Mouse (Mus musculus) forebrain, embryonic 10.5 days (tissue): ENCODE measurements at regions not wholly inside any gene's neighbourhood (a gene's known extent, or its start where the extent isn't known, plus 50 kb on each side); places are given as distances from the start of the nearest gene placed in this dataset.
A peak's percentile ranks its signal among the peaks of the same experiment; 100 is the strongest.

Source experiments
- DNase-seq: peaks from one replicate; pipeline ENCODE4 v3.0.0-alpha.2; 2017; ENCODE audit warnings: low spot score; ENCODE audit errors: extremely low spot score
- H3K27ac ChIP-seq: fragments of 300-500 bp; sonication (generic); 2 replicates; pipeline ENCODE4 v1.5.1; 2016; ENCODE audit warnings: mild to moderate bottlenecking
- H3K27me3 ChIP-seq: fragments of 300-500 bp; sonication (generic); 2 replicates; pipeline ENCODE4 v1.6.1; 2016; ENCODE audit warnings: mild to moderate bottlenecking; ENCODE audit not compliant: poor library complexity, severe bottlenecking
- H3K36me3 ChIP-seq: fragments of 300-500 bp; sonication (generic); replicated peaks from 2 replicates; pipeline ENCODE4 v1.6.1; 2016; ENCODE audit warnings: mild to moderate bottlenecking, moderate library complexity
- H3K4me1 ChIP-seq: fragments of 300-500 bp; sonication (generic); 2 replicates; pipeline ENCODE4 v1.6.1; 2016
- H3K4me3 ChIP-seq: fragments of 300-500 bp; sonication (generic); 2 replicates; pipeline ENCODE4 v1.5.1; 2016; ENCODE audit warnings: mild to moderate bottlenecking, moderate library complexity
- H3K9me3 ChIP-seq: fragments of 300-500 bp; sonication (generic); 2 replicates; pipeline ENCODE4 v1.6.1; 2016; ENCODE audit warnings: mild to moderate bottlenecking, moderate library complexity
- WGBS: fragments of 180-500 bp; shearing (Covaris S2); methylation state at CpG from one replicate; pipeline ENCODE4 v1.1.7; 2016; 5-methylcytosine and 5-hydroxymethylcytosine counted together

DNA sequence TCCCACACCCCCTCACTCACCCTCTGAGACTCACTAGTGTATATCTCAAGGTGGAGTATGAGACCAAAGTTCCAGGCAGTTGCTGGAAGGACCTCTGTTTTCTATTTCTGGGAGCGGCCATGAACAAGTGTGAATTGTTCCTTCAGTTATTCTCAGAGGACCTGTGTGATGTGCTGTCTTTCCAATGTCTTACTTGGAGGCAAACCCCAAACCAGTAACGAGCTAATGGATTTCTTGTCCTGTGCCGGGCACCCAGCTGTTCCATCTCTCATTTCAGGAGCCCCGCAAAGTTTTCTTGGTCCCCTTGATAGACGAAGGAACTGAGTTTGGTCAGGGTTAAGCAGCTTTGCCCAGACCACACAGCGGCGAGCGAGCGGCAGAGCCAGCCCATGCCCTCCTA lies 155.4 kb downstream of the Tomm20 start:
- Histone ChIP-seq H3K4me3 (no peak overlapping the region), H3K27me3 (no peaks in the 10 kb centered on the region), H3K4me1 (peaks cover 13% of the 10 kb centered on the region), H3K9me3 (peaks cover 6% of the 10 kb centered on the region), H3K36me3 (no peaks in the 10 kb centered on the region), H3K27ac (no peak overlapping the region)
- 88% methylated on average over 9 of the region's 9 CpGs for WGBS
- no peak for DNase-seq

DNA sequence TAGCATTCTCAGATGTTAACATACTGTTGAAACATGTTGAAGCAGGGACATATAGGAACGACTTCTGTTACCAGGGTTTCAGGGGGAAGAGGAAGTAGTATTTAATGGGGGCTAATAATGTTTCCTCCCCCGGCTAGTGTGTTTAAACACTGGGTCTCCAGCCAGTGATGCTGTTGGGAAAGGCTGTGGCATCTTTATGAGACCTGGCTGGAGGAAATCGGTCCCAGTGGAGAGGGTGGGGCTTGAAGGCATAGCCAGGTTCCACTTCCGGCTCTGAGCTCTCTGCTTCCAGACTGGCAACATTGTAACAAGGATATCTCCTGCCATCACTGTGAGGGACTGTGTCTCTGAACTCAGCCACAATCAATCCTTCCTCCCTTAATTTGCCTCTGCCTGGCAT lies 156.6 kb downstream of the Tomm20 start:
- 73% methylated on average over 4 of the region's 4 CpGs for WGBS

DNA sequence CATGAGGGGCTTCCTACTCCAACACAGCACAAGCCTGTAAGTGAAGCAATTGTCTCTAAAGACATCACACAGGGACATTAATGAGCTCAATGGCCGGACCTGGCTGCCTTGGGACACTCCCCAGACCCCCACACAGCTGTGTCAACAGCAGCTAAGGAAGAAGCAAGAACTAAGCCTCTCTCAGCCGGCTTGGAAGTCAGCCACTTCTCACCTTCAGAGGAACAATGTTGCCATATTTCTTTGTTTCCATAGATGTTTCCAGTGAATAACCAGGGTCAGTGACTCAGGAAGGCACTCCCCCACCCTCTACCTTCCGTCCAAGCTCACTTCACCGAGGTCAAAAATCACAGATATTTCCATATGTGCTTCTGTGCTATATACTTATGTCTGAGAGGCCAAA lies 157.0 kb downstream of the Tomm20 start:
- H3K4me3 ChIP-seq: no peak overlapping the region
- H3K27me3 ChIP-seq: no peaks in the 10 kb centered on the region
- H3K36me3 ChIP-seq: no peaks in the 10 kb centered on the region
- H3K9me3 ChIP-seq: peaks cover 6% of the 10 kb centered on the region
- WGBS: 59% methylated on average over 4 of the region's 4 CpGs
- 0 out of 2 replicates have a peak overlapping the region, but pooled peaks have one; percentile 2 for H3K27ac ChIP-seq
- DNase-seq: no peak
- peaks cover 19% of the 10 kb centered on the region for H3K4me1 ChIP-seq

More for the DNA sequence above, 156.6 kb downstream of the Tomm20 start:
- peaks cover 6% of the 10 kb centered on the region for H3K9me3 ChIP-seq
- H3K27me3 ChIP-seq: no peaks in the 10 kb centered on the region
- no peak for DNase-seq
- H3K4me3 ChIP-seq: no peak overlapping the region
- H3K36me3 ChIP-seq: no peaks in the 10 kb centered on the region
- H3K4me1 ChIP-seq: peaks cover 15% of the 10 kb centered on the region
- H3K27ac ChIP-seq: peak overlapping the region; percentile 51; the same call in 1 of the 2 replicates

DNA sequence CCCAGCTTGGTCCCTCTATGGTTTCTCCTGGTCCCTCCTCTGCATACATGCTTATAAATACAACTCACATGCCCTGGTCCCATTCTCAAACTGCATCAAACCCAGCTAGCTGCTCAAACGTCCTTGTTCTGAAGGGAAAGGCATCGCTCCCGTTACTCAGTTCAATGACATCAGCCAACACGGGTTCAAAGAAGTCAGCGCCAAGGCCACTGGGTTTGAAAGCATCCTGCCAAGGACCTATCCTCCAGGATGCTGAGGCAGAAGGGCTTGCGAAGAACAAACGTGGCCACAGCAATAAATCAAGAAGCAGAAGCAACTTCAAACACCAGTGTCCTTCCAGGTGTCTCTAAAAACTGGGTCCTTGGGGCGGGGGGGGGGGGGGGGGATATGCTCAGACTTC lies 158.2 kb downstream of the Tomm20 start:
- H3K9me3 ChIP-seq: peaks cover 6% of the 10 kb centered on the region
- no peaks in the 10 kb centered on the region for H3K27me3 ChIP-seq
- DNase-seq: no peak
- H3K27ac ChIP-seq: no peak overlapping the region
- no peaks in the 10 kb centered on the region for H3K36me3 ChIP-seq
- 86% methylated on average over 8 of the region's 8 CpGs for WGBS
- no peak overlapping the region for H3K4me3 ChIP-seq
- H3K4me1 ChIP-seq: peaks cover 22% of the 10 kb centered on the region

DNA sequence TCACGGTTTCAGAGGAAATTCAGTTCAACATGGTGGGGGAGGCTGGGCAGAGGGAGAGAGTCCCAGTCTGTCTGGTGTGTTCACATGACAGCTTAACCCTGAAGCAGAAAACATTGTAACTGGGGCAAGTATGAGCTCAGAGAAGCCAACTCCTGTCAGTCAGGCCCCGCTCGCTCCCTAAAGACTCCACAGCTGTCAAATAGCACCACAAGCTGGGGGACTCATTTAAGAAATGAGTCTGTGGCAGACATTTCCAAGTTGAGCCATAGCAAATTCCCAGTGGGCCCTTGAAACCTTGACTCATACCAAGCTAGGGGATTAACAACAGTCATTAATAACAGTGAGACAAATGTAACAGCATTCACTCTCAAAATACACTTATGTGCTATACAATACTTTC lies 160.4 kb downstream of the Tomm20 start:
- H3K27ac ChIP-seq: 0 out of 2 replicates have a peak overlapping the region, but pooled peaks have one; percentile 11
- H3K36me3 ChIP-seq: no peaks in the 10 kb centered on the region
- H3K4me1 ChIP-seq: peaks cover 22% of the 10 kb centered on the region
- 93% methylated on average over 3 of the region's 3 CpGs for WGBS
- H3K4me3 ChIP-seq: no peak overlapping the region
- H3K9me3 ChIP-seq: peaks cover 6% of the 10 kb centered on the region
- no peaks in the 10 kb centered on the region for H3K27me3 ChIP-seq
- DNase-seq: no peak

DNA sequence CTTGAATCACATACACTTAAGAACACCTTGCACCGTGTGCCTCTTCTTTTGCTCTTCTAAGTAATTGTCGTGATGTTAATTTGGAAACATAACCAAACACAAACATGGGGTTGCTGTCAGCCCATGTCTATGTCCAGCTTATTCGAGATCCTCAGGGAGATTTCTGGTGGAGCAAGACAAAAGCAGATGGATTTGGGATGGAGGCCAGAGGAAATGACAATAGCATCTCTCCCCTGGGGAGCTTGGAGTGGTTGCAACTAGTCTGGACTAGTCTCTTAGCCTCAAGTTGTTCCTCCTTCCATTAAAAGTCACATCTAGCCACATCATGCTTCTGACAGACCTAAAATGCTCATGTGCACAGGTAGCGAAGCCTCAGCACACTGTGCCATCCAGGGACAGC lies 161.0 kb downstream of the Tomm20 start:
- H3K9me3 ChIP-seq: peaks cover 6% of the 10 kb centered on the region
- WGBS: 89% methylated on average over 4 of the region's 4 CpGs
- H3K27ac ChIP-seq: no peak overlapping the region
- no peak overlapping the region for H3K4me3 ChIP-seq
- no peak for DNase-seq
- peaks cover 22% of the 10 kb centered on the region for H3K4me1 ChIP-seq
- no peaks in the 10 kb centered on the region for H3K27me3 ChIP-seq
- no peaks in the 10 kb centered on the region for H3K36me3 ChIP-seq

DNA sequence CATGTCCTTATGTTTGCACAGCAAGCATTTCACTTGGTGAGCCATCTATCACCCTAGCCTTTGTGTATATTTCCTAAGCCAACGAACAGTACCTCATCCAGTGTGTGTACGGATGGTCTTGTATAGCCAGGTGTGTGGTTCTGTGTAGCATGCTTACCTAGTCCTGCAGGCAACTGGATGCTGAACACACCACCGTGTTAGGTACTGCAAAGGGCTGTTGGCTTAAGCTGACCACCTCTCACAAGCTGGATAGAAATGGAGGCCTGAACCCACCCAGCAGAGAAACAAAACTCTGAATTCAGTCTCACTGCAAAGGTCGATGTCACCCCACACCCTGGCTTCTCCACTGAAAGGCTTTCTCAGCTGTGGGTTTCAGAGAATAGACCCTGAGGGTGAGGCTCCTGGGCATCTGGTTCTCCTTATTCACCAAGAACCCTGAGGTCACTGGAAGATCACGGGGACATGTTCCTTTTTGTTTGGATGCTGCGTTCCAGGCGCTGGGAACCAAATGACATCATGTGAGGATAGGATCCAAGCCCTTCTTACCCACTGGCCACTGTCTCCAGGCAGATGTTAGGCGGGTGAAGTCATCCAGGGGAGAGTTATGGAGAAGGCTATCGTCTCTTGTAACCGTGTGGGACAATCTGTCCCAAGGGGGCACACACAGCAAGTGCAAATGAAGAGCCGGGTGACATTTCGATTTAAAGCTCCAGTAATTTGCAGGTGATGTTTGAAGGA lies 161.8 kb downstream of the Tomm20 start:
- no peak overlapping the region for H3K4me3 ChIP-seq
- no peaks in the 10 kb centered on the region for H3K27me3 ChIP-seq
- peaks cover 18% of the 10 kb centered on the region for H3K4me1 ChIP-seq
- no peak for DNase-seq
- H3K9me3 ChIP-seq: peaks cover 6% of the 10 kb centered on the region
- no peaks in the 10 kb centered on the region for H3K36me3 ChIP-seq
- no peak overlapping the region for H3K27ac ChIP-seq
- 82% methylated on average over 12 of the region's 12 CpGs for WGBS

DNA sequence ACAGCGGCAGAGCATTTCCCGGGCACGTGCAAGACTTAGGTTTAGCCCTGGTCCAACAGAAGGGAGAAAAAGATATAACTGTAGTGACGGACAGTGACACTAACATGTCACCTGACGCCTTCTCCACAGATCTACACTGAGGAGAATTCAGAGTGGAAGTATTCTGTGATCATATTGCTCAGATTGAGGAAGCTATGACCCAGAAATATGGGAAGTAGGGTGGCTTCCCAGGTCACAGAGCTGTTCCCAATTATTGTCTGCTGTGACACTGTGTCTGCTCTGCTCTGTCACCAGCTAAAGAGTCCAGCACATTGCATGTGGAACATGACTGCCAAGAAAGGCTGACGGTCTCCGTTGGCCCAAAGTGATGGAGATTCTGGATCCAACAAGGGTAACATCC lies 167.0 kb downstream of the Tomm20 start:
- Histone ChIP-seq H3K27ac (no peak overlapping the region), H3K4me1 (0 out of 2 replicates have a peak, but pooled peaks cover 3% of the 10 kb centered on the region), H3K36me3 (no peaks in the 10 kb centered on the region), H3K9me3 (no peaks in the 10 kb centered on the region), H3K4me3 (no peak overlapping the region), H3K27me3 (no peaks in the 10 kb centered on the region)
- DNase-seq: no peak
- whole genome bisulfite sequencing: 93% methylated on average over 7 of the region's 7 CpGs

DNA sequence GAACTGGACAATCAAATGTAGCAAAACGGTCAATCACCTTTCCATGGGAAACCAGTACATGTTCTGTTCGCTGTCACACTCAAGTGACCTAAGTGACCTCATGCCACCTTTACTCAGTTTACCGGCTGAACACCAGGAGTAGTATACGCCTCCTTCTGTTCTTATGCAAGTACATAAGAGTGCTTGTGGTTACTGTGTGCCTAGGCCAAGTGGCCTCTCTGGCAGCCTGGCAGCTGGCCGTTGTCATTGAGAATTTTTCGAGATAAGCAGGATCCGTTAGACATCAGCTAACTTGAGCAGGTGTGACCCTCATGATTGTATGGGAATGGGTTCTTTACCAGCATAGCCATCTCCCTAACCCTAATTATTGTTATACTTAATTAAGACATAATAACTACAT lies 167.5 kb downstream of the Tomm20 start:
- 91% methylated on average over 7 of the region's 7 CpGs for WGBS
- 0 out of 2 replicates have a peak, but pooled peaks cover 3% of the 10 kb centered on the region for H3K4me1 ChIP-seq
- no peak overlapping the region for H3K27ac ChIP-seq
- no peaks in the 10 kb centered on the region for H3K9me3 ChIP-seq
- no peak for DNase-seq
- no peaks in the 10 kb centered on the region for H3K27me3 ChIP-seq
- H3K36me3 ChIP-seq: no peaks in the 10 kb centered on the region
- no peak overlapping the region for H3K4me3 ChIP-seq

DNA sequence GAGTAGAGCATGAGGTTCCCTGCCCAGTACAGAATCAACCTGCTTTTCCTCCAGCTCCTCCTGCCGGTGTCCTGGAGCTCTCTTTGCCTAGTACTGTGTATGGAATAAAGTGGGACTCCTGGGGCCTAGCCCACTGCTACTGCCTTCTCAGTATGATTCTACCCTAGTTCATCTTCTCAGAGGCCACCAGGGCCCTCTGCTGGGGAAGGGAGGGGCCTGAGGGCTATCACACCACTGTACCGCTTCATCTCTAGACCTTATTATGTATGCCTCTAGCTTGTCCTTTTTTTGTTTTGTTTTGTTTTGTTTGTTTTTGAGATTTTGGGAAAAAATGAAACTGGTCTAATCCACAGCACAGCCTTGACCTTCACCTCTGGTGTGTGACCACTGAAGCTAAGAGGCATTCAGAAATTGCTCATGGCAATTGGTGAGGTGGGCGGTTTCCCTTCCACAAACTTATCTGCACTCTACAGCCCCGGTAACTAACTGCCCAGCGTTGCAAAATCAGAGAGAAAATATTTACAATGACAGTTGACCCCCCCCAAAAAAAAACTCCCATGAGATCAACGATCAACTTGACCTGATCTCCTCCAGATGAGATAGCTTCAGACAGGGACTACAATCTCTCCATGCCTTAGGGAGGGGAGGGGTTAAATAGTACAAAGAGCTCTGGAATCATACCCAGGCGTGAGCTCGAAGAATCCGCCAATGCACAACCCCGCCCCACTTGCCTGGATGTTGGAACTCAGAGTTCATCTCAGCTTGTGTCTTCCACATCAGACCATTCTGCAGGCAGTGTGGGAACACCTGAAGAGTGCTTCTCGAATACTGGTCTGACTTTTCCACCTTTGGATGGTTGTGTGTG lies 168.8 kb downstream of the Tomm20 start:
- no peak overlapping the region for H3K4me3 ChIP-seq
- H3K4me1 ChIP-seq: no peaks in the 10 kb centered on the region
- no peak overlapping the region for H3K27ac ChIP-seq
- no peaks in the 10 kb centered on the region for H3K9me3 ChIP-seq
- 93% methylated on average over 11 of the region's 11 CpGs for WGBS
- DNase-seq: no peak
- H3K27me3 ChIP-seq: no peaks in the 10 kb centered on the region
- H3K36me3 ChIP-seq: no peaks in the 10 kb centered on the region

DNA sequence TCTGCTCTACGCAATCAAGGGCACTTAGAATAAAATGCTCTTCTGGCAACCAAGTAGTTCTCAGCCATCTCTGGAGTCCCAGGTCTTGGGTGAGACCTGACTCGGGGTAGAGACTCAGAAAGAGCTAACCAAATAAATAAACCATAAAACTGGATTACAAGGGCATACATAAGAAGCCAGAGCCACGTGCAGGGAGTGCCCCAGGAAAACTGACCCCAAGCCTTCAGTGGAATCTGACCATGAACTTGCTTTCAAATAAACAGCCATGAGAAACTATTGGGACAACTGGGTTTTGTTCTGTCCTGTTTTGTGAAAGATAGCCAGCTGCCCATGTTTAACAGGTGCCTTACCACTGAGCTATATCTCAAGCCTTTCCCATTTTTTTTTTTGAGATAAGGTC lies 170.3 kb downstream of the Tomm20 start:
- H3K4me3 ChIP-seq: no peak overlapping the region
- WGBS: 80% methylated on average over 3 of the region's 3 CpGs
- H3K4me1 ChIP-seq: no peaks in the 10 kb centered on the region
- DNase-seq: no peak
- H3K36me3 ChIP-seq: no peaks in the 10 kb centered on the region
- H3K27ac ChIP-seq: no peak overlapping the region
- H3K27me3 ChIP-seq: no peaks in the 10 kb centered on the region
- no peaks in the 10 kb centered on the region for H3K9me3 ChIP-seq

DNA sequence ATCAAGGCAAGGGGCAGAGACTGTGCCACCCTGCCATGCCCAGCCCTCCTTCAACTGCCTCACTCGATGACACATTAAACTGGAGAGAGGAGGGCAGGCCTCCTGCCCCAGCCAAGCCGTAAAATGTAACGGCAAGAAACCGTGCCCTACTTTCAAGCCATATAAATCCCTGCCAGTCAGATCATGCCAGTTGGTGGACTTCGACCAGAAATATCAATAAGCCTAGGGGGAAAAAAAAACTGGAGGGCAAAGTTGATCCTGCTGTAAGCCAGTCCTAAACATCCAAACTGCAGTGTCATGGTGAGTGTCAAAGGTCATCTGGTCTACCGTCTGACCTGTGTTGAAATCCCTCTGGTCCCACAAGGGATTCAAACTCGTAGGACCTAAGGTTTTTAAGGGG lies 170.8 kb downstream of the Tomm20 start:
- Histone ChIP-seq H3K4me1 (no peaks in the 10 kb centered on the region), H3K36me3 (no peaks in the 10 kb centered on the region), H3K27ac (no peak overlapping the region), H3K9me3 (no peaks in the 10 kb centered on the region), H3K4me3 (no peak overlapping the region), H3K27me3 (no peaks in the 10 kb centered on the region)
- WGBS: 88% methylated on average over 7 of the region's 7 CpGs
- DNase-seq: no peak

DNA sequence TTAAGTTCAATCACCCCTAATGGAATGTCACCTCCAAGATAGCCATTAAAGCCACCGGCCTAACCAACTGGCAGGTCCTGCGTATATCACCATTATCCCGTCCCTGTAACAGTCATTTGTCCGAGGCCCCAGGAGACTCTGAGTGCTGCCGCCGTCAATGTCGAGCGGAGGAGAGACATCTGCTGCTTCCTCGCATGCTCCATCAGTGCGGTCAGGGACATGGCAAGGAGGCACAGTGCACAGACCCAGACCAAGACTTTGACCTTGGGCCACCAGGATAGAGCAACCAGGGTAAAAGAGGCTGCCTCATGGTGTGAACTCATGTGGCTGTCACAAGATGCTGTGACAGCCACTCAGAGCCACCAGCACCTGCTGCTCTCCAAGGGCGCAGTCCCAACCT lies 172.9 kb downstream of the Tomm20 start:
- WGBS: 94% methylated on average over 11 of the region's 11 CpGs
- H3K36me3 ChIP-seq: no peaks in the 10 kb centered on the region
- H3K27ac ChIP-seq: no peak overlapping the region
- H3K9me3 ChIP-seq: no peaks in the 10 kb centered on the region
- no peak for DNase-seq
- H3K4me1 ChIP-seq: no peaks in the 10 kb centered on the region
- no peaks in the 10 kb centered on the region for H3K27me3 ChIP-seq
- H3K4me3 ChIP-seq: no peak overlapping the region
